Mouse (Mus musculus) cortical plate, adult 2 months (tissue): ENCODE results near the gene Cacybp.

Experiments
- CTCF ChIP-seq: fragments of 200-500 bp; IDR thresholded peaks from 2 replicates; pipeline ENCODE4 v1.5.1; 2011; ENCODE audit warnings: mild to moderate bottlenecking, control low read depth, low read length; ENCODE audit not compliant: insufficient read depth; ENCODE audit errors: extremely low read depth
- POLR2A ChIP-seq: fragments of 200-500 bp; IDR thresholded peaks from 2 replicates; pipeline ENCODE4 v1.6.1; 2011; ENCODE audit warnings: mild to moderate bottlenecking, low read length, control low read depth; ENCODE audit not compliant: insufficient read depth; ENCODE audit errors: extremely low read depth

DNA sequence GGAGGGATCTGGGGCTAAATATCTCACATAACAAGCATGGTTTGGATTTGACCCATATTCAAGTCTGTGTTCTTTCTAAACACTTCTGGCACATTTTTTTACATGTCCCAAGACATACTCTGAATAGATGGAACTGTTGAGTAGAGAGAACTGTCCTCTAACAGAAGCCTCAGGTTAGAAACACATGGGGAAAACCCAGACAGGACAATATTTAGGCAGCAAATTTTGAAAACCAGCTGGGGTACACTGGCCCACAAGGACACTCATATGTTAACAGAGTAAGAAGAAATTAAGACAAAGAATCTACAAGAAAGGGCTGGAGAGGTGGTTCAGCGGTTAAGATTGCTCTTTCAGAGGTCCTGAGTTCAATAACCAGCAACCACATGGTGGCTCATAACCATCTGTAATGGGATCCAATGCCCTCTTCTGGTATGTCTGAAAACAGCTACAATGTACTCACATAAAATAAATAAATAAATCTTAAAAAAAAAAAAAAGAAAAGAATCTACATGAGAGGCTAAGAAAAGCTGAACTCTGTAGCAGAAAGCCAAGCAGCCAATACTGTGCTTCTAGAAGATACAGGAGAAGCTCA, 26.3 kb upstream of the Cacybp start:
- TF ChIP-seq POLR2A, result no peak
- no peak for TF ChIP-seq CTCF
